Mouse (Mus musculus): ENCODE measurements around the gene Heg1.

Gene Heg1

DNA sequence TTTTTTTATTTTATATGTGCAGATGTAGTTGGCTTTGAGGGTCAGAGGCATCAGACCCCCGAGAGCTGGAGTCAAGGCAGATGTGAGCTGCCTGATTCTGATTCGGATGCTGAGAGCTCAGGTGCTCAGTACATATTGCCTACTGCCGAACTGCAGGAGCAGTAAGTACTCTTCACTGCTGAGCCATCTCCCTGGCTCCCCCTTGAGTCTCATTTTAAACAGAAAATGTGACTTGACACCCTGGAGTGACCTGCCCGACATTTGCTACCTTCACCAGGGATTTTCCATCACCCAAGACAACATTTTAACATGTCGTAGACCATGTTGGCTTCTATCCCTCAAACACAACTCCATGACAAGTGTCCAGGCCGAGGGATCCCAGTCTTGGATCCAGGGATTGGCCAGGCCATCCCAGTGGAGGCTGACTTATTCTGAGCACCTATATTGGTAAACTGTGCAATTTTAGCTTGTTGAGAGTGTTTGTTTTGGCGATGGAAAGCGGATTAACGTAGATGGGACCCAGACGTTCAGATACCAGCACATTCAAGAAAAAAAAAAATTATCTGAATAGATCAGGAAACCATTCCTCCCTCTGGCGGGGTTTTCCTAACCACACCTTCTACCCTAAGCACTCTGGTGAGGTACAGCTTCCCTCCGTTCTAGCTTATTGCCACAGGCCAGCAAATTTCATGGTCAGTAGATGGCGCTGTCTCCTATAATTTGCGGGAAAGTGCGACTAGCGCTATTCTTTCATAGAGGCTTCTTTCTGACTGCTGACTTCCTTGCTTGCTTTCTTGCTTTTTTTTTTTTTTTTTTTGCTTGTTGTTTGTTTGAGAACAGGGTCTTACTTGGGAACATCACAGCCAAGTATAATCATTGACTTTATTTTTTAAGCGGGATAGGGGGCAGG, 136.4 kb downstream of the Heg1 start:
- DNase-seq (ENCODE audit: low spot score in 2 of 2), result peak; percentile 69 to 85

Measured in spleen, postnatal 10 days (tissue).